Mouse (Mus musculus) cerebellum, adult 2 months (tissue): ENCODE measurements around the gene Vwa7. TPM values are rescaled to one million over a fixed set of nuclear protein-coding genes. Genes with fewer than 3 reads are reported as not detected.
"Not testable (repeated sequence)": the region's sequence is repeated elsewhere in the genome, so short reads cannot be mapped to it uniquely, and the experiment has no call there.

ENCODE experiments used
- DNase-seq, 2 experiments: peaks; one replicate each; pipeline ENCODE4 v3.0.0; 2021
- H3K27ac ChIP-seq: fragments of 200-500 bp; 2 replicates; pipeline ENCODE4 v1.5.1; 2012; ENCODE audit warnings: low read length, control low read depth, inconsistent platforms; ENCODE audit not compliant: insufficient read depth
- H3K27me3 ChIP-seq: fragments of 200-500 bp; 2 replicates; pipeline ENCODE4 v1.6.1; 2012; ENCODE audit warnings: inconsistent platforms, mild to moderate bottlenecking, low read length, moderate library complexity; ENCODE audit not compliant: control insufficient read depth, insufficient read depth
- H3K4me1 ChIP-seq: fragments of 200-500 bp; 2 replicates; pipeline ENCODE4 v1.6.1; 2011; ENCODE audit warnings: low read length; ENCODE audit not compliant: control insufficient read depth, insufficient read depth
- H3K4me3 ChIP-seq: fragments of 200-500 bp; replicated peaks from 2 replicates; pipeline ENCODE3; 2011; ENCODE audit warnings: mild to moderate bottlenecking, low read depth, low read length, control low read depth; ENCODE audit not compliant: insufficient read depth
- CTCF ChIP-seq: fragments of 200-500 bp; IDR thresholded peaks from 2 replicates; pipeline ENCODE4 v1.5.1; 2011; ENCODE audit warnings: low read depth, mild to moderate bottlenecking, control low read depth, low read length, moderate library complexity, borderline replicate concordance; ENCODE audit not compliant: insufficient read depth
- POLR2A ChIP-seq: fragments of 200-500 bp; IDR thresholded peaks from 2 replicates; pipeline ENCODE4 v1.6.1; 2011; ENCODE audit warnings: low read length, control low read depth, borderline replicate concordance; ENCODE audit not compliant: insufficient read depth
- WGBS: fragments of 180-500 bp; shearing (Covaris S2); methylation state at CpG from one replicate; pipeline ENCODE4 v1.1.7; 2018; 5-methylcytosine and 5-hydroxymethylcytosine counted together
- polyA plus RNA-seq: library from polyadenylated mRNA; depleted of rRNA; stranded (reverse); fragments of >200 nt; gene quantifications from 2 replicates; pipeline ENCODE4 v1.2.3, GENCODE M21; 2012

Vwa7 gene
- polyA plus RNA-seq, 1 experiment = 25.5 TPM

GRCm38 (mm10) chr17:34979631-34980030 is 36.7 kb upstream of the Vwa7 start:
- DNase-seq = no peak
- Histone ChIP-seq H3K4me1 (peaks cover 3% of the 10 kb centered on the region; the same call in 1 of the 2 replicates), H3K27ac (no peak overlapping the region), H3K27me3 (no peaks in the 10 kb centered on the region), H3K4me3 (no peak overlapping the region)
- 92% methylated on average over 4 of the region's 4 CpGs for WGBS
- no peak for TF ChIP-seq CTCF
- no peak for TF ChIP-seq POLR2A

GRCm38 (mm10) chr17:34980655-34981054 is 35.7 kb upstream of the Vwa7 start:
- Histone ChIP-seq H3K4me1 (peaks cover 3% of the 10 kb centered on the region; the same call in 1 of the 2 replicates), H3K27me3 (no peaks in the 10 kb centered on the region), H3K4me3 (peak overlapping the region; percentile 45), H3K27ac (peak overlapping the region; percentile 64; the same call in 1 of the 2 replicates)
- WGBS = 4% methylated on average over 2 of the region's 2 CpGs
- peak in 1 of 2 experiments; percentile 66 for DNase-seq
- TF ChIP-seq POLR2A (no peak), CTCF (peak; percentile 38; the same call in 1 of the 2 replicates)

DNA sequence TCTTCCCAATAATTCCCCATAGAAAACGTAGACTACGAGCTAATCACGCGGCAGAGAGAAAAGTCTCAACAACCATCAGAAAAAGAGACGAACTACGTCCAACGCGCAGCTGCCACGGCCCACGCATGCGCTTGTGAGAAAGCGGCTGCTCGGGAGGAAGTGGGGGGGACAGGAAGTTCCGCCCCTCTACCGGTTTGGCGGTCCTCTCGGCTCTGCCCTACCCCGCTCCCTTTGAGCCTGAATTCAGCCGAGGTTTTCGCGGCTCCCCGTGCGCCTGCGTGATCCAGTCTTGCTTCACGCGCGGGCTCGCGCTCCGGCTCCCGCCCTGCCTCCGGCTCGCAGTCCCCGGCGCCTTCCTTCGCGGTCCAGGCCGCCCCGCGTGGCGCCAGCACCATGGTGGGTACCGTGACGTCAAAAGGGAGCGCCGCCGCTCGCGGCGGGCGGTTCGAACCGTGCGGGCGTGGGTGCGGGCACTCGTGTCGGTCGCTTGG is 34.6 kb upstream of the Vwa7 start, which contains the start of gene Lsm2:
Gene Lsm2, plus strand, starts transcription at position 173 of the 491 bp plus-strand sequence.
- under 1% methylated on average over 58 of the region's 58 CpGs for WGBS
- peak; percentile 98 for TF ChIP-seq POLR2A
- no peak for TF ChIP-seq CTCF

DNA sequence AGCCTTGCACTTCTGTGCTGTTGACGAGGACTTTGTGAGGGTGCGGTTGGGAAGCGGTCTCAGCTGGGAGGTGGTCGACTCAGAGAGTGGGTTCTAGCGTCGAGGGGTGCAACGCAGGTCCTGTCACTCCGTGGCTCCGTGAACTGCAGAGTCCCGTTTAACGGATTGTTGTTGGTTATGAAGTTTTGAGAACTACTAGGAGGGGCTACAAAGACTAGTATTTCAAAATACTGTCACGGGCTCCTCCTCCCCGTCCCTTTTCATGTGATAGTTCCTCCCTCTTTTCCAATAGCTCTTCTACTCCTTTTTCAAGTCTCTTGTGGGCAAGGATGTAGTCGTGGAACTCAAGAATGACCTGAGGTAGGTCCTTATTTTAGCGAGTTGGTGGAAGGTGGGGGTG is 34.1 kb upstream of the Vwa7 start:
- DNase-seq = no peak
- H3K27me3 ChIP-seq = no peaks in the 10 kb centered on the region
- H3K4me3 ChIP-seq = peak overlapping the region; percentile 75
- no peak for TF ChIP-seq POLR2A
- no peak for TF ChIP-seq CTCF
- H3K4me1 ChIP-seq = peaks cover 3% of the 10 kb centered on the region; the same call in 1 of the 2 replicates
- WGBS = under 1% methylated on average over 15 of the region's 15 CpGs
- H3K27ac ChIP-seq = 0 out of 2 replicates have a peak overlapping the region, but pooled peaks have one; percentile 89

More for the DNA sequence above, 34.6 kb upstream of the Vwa7 start, which contains the start of gene Lsm2:
- H3K27me3 ChIP-seq = no peaks in the 10 kb centered on the region
- H3K4me1 ChIP-seq = peaks cover 3% of the 10 kb centered on the region; the same call in 1 of the 2 replicates
- peak within 1 kb of the TSS; percentile 75 for H3K4me3 ChIP-seq
- peak; percentile 94 to 95 for DNase-seq
- peak within 1 kb of the TSS; percentile 89 for H3K27ac ChIP-seq

GRCm38 (mm10) chr17:34984218-34984617 is 32.2 kb upstream of the Vwa7 start:
- Histone ChIP-seq H3K4me1 (peaks cover 3% of the 10 kb centered on the region; the same call in 1 of the 2 replicates), H3K27me3 (no peaks in the 10 kb centered on the region), H3K27ac (no peak overlapping the region), H3K4me3 (no peak overlapping the region)
- WGBS = 70% methylated on average over 2 of the region's 2 CpGs
- peak in 1 of 2 experiments; percentile 29 for DNase-seq
- TF ChIP-seq POLR2A (no peak), CTCF (no peak)

GRCm38 (mm10) chr17:34994751-34995150 is 21.6 kb upstream of the Vwa7 start:
- H3K4me3 ChIP-seq = no peak overlapping the region
- H3K27me3 ChIP-seq = no peaks in the 10 kb centered on the region
- no peaks in the 10 kb centered on the region for H3K4me1 ChIP-seq
- TF ChIP-seq CTCF (no peak), POLR2A (no peak)
- H3K27ac ChIP-seq = no peak overlapping the region
- DNase-seq = no peak

DNA sequence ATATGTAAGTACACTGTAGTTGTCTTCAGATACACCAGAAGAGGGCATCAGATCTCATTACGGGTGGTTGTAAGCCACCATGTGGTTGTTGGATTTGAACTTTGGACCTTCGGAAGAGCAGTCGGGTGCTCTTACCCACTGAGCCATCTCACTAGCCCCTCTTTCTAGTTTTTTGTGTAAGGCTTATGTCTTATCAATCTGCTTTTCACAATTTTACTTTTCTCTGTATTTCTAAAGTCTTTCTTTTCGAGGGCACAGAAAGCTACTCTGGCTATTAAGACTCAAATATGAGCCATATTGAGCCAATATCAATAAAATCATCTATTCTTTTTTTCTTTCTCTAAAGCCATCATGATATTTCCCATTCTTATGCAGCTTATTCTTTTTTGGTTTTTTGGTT is 21.2 kb upstream of the Vwa7 start:
- H3K27ac ChIP-seq, H3K4me3 ChIP-seq, H3K27me3 ChIP-seq, H3K4me1 ChIP-seq, DNase-seq: not testable (repeated sequence)
- WGBS = 80% methylated on average over 4 of the region's 4 CpGs

GRCm38 (mm10) chr17:34995927-34996326 is 20.5 kb upstream of the Vwa7 start:
- not testable (repeated sequence) for H3K27ac ChIP-seq, H3K27me3 ChIP-seq, H3K4me3 ChIP-seq, DNase-seq, H3K4me1 ChIP-seq
- 87% methylated on average over 4 of the region's 4 CpGs for WGBS
